Mouse (Mus musculus): ENCODE results near the gene Snapc3. TPM values are rescaled to one million over a fixed set of nuclear protein-coding genes. Genes with fewer than 3 reads are reported as not detected.

The Snapc3 gene
- total RNA-seq, 2 experiments from 2014 or later: 17.6 to 41.8 TPM

GRCm38 (mm10) chr4:83414241-83414824 lies 3.2 kb upstream of the Snapc3 start:
- no peak for ATAC-seq (replicated peaks; ENCODE audit: poor library complexity, severe bottlenecking)

GRCm38 (mm10) chr4:83417820-83418186 lies 279 bp downstream of the Snapc3 start:
- no peak for ATAC-seq (replicated peaks; ENCODE audit: poor library complexity, severe bottlenecking)

DNA sequence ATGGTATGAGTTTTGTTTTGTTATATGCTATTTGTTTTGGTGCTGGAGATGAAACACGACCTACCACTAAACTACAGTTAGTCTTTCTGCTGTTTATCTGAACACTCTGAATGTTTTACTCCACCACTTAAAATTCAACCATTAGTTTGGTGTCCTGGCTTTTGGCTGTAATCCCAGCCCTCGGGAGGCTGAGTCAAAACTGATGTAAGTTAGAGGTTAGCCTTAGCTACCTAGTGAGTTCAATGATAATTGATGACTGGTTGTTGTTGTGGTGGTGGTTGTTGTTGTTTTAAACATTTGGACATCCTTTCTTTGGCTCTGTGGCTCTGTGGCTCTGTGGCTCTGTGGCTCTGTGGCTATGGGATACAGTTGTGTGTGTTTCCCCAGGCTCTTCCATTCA lies 1.3 kb downstream of the Snapc3 start:
- no peak for ATAC-seq (replicated peaks; ENCODE audit: poor library complexity, severe bottlenecking)

- ATAC-seq (replicated peaks; ENCODE audit: poor library complexity, severe bottlenecking): no peak
Measured at GRCm38 (mm10) chr4:83423641-83424040, 6.1 kb downstream of the Snapc3 start.

DNA sequence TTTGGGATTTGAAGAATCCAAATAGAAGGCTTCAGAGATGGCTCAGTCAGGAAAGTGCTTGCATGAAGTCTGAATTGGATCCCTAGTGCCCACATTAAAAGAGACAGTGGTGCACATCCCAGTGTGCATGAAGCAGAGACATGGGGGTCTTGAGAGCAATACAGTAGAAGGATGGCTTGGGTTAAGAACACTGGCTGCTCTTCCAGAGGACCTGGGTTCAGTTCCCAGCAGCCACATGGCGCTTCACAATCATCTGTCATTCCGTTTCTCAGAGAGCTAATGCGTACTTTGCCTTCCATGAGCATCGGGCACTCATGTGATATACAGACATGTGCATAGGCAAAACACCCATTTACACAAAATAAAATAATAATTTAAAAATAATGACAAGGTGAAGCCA lies 7.6 kb downstream of the Snapc3 start:
- ATAC-seq (replicated peaks; ENCODE audit: poor library complexity, severe bottlenecking): no peak

DNA sequence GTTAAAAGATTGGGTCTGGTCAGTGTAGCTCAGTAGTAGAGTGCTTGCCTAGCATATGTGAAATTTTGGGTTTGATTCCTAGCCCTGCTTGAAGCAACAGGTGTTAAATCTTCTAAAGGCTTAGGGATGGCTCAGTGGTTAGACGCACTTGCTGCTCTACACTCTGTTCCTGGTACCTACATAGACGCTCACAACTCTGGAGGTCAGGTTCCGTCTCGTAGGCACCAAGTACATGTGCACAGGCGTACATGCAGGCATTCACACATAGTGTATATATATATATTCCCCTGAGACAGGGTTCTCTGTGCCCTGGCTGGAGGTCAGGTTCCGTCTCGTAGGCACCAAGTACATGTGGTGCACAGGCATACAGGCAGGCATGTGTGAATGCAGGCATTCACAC lies 9.6 kb downstream of the Snapc3 start:
- ATAC-seq (replicated peaks; ENCODE audit: poor library complexity, severe bottlenecking): no peak

GRCm38 (mm10) chr4:83427696-83428095 lies 10.2 kb downstream of the Snapc3 start:
- ATAC-seq (replicated peaks; ENCODE audit: poor library complexity, severe bottlenecking): no peak

DNA sequence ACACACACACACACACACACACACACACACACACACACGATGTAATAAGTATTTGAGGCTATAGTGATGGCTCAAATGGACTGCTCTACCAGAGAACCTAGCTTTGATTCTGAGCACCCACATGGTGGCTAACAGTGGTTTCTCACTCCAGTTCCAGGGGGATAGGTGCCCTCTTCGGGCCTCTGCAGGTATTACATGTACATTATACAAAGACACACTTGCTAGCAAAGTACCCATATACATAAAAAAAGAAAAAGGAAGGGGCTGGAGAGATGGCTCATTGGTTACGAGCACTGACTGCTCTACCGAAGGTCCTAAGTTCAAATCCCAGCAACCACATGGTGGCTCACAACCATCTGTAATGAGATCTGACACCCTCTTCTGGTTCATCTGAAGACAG lies 11.3 kb downstream of the Snapc3 start:
- peak; percentile 79 for ATAC-seq (replicated peaks; ENCODE audit: poor library complexity, severe bottlenecking)

DNA sequence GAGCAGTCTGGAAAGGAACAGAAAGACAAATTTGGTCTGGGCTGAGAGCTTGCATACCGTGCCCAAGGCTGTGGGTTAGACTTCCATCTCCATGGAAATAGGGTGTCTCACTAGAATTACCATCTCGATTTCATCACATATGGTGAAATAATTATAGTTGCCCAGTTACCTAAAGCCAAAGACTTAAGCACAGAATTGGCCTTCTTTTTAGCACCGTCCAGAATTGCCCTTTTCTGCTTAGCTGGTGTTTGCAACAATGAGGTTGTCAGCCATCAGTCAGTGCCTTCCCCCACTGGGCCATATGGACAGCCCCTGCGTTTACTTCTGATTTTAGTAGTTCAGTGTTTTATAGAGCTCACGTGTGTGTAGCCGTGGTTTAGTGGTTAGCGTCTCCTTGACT lies 14.4 kb downstream of the Snapc3 start:
- peak; percentile 50 for ATAC-seq (replicated peaks; ENCODE audit: poor library complexity, severe bottlenecking)

GRCm38 (mm10) chr4:83432901-83433300 lies 15.4 kb downstream of the Snapc3 start:
- ATAC-seq (replicated peaks; ENCODE audit: poor library complexity, severe bottlenecking): no peak

DNA sequence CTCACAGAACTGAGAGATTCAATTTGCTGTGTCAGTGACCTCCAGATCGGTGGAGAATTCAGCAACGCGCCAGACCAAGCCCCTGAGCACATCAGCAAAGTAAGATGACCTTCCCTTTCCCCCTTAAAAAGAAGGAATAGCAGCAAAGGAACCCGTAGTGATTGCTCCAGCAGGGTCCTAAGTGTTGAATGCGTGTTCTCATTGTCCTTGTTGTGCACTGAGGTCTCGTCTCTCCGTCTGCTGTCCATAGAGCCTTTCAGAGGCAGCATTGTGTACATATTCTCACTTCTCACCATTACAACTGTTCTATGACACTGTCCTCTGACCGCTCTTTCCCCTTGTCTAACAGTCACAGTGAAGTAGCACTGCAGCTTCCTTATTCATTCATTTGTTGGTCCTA lies 18.9 kb downstream of the Snapc3 start:
- ATAC-seq (replicated peaks; ENCODE audit: poor library complexity, severe bottlenecking): no peak

- no peak for ATAC-seq (replicated peaks; ENCODE audit: poor library complexity, severe bottlenecking)
Measured at GRCm38 (mm10) chr4:83438116-83438515, 20.6 kb downstream of the Snapc3 start.

DNA sequence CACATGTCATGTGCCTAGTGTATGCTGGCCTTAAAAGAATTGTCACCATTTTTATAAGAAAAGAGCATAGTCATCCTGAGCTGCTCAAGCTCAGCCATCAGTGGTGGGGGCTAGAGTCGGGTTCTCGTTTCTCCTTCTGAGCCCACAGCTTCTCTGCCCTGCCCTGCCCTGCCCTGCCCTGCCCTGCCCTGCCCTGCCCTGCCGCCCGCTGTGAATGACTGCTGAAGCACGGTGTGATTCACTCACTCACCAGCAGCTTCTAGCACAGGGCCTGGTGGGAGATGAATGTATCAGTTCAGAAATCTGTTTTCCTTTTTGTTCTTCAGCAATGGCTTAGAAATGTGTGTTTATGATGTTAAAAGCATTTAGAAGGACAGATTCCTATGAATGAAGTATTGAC lies 21.5 kb downstream of the Snapc3 start:
- no peak for ATAC-seq (replicated peaks; ENCODE audit: poor library complexity, severe bottlenecking)

GRCm38 (mm10) chr4:83441050-83441449 lies 23.5 kb downstream of the Snapc3 start:
- ATAC-seq (replicated peaks; ENCODE audit: poor library complexity, severe bottlenecking): peak; percentile 55

DNA sequence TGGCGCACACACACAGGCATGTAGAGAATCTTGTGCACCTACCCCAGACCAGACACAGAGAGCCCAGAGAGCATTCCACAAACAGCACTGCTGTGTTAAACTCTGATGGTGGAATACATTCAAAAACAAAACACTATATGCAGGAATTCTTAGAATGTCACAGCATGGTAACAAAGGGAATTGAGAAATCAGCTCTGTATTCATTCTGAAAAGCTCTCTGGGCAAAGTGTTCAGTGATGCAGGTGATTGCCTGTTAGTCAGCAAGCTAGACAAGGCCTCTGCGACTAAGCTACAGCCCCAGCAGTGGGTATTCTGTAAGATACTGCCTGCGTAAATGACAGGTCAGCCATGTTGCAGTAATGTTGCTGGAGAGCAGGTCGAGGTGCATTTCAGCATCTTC lies 33.3 kb downstream of the Snapc3 start:
- no peak for ATAC-seq (replicated peaks; ENCODE audit: poor library complexity, severe bottlenecking)

DNA sequence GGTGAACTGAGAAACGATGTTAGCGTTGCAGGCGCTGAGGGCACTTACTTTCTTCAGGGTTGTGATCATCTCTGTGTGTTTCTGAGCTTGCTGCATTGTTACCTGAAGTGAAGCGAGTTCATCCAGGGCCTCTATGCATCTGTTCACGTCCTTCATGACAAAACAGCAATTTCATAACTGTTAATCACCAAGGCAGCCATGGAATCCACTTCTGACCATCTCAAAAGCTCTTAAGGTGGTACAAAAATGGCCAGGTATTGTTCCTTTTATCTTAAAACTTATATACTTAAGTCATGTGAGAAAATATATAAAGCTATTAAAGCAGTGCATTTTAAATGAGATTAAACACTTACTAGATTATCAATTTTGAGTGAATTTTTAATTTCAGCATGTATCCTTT lies 42.6 kb downstream of the Snapc3 start:
- ATAC-seq (replicated peaks; ENCODE audit: poor library complexity, severe bottlenecking): no peak

- no peak for ATAC-seq (replicated peaks; ENCODE audit: poor library complexity, severe bottlenecking)
Measured at GRCm38 (mm10) chr4:83464827-83465226, 47.3 kb downstream of the Snapc3 start.

GRCm38 (mm10) chr4:83467615-83468014 lies 50.1 kb downstream of the Snapc3 start:
- no peak for ATAC-seq (replicated peaks; ENCODE audit: poor library complexity, severe bottlenecking)

DNA sequence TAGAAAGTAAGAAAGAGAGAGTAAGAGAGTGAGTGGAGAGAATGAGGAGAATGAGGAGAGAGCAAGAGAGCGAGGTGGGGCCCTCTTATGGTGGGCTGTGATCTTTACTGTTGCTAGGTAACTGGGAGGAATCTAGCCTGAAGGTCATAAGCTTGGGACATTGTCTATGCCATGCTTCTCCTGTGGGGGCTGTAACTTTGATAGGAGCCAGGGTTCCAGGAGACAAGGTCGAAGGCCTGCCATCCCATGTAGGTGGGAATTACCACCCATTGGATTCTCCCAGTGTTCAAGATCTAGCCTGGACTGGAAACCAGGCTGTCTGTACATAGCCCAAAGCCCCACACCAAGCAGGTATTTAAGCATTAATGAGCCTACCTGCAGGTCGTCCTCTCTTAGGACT lies 50.7 kb downstream of the Snapc3 start:
- ATAC-seq (replicated peaks; ENCODE audit: poor library complexity, severe bottlenecking): no peak

DNA sequence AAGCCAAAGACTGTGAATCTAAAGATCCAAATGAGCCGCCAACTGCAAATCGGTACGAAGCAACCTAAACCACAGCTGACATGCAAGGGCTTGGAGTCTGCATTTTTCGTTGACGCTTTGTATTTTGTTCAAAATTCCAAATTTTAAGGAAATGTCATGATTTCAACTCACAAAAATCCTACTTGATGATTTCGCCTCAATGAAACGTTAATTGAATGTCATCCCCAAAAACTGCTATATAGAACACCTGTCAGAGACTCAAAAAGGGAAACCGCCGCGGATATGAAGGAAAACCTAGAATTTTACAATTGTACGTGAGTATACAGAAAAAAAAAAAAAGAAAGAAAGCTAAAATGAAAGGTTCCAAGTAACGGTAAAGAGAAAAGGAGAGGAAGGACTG lies 67.7 kb downstream of the Snapc3 start:
- ATAC-seq (replicated peaks; ENCODE audit: poor library complexity, severe bottlenecking): no peak

GRCm38 (mm10) chr4:83485735-83486116 lies 68.2 kb downstream of the Snapc3 start:
- peak; percentile 81 for ATAC-seq (replicated peaks; ENCODE audit: poor library complexity, severe bottlenecking)

DNA sequence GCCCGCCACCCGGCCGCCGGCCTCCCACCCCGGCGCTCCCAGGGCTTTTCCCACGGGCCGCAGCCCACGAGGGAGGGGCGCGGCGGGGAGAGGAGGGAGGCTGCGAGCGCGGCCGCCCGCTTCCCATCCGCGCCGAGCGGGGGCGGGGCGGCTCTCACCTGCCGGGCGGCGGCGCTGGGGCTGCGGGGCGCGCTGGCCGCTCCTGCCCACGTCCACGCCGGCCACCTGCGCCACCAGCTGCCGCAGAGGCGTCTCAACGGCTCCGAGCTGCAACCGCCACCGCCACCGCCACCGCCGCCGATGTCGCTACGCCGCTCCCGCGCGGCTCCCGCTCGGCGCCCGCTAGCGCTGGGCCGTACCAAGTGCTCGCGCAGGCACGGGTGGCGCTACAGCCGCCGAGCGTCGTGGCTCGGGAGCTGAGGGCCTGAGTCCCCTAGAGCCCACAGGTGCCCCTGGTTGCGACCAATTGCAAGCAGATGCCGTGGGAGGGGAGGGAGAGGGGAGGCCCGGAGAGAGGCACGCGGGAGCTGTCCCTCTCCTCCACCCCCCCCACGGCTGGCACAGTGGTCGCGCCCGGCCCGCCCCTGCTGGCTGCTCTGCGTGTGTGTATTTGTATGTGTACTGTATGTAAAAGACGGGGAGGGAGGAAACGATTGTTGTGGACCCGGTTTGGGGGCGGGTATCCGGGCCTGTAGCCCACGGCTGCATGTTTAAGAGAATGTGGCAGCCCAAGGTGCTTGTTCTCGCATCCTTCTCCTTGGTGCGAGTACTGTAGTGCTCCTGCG lies 68.8 kb downstream of the Snapc3 start, which contains the start of gene Psip1:
Gene Psip1 (minus strand): TSS at position 343 of the 785 bp plus-strand sequence.
- ATAC-seq (replicated peaks; ENCODE audit: poor library complexity, severe bottlenecking): peak; percentile 87
